Mouse (Mus musculus) common myeloid progenitor, adult 5-6 weeks (primary cell): ENCODE measurements at regions not wholly inside any gene's neighbourhood (a gene's known extent, or its start where the extent isn't known, plus 50 kb on each side); places are given as distances from the start of the nearest gene placed in this dataset.
"Not testable (repeated sequence)": the region's sequence is repeated elsewhere in the genome, so short reads cannot be mapped to it uniquely, and the experiment has no call there.

Source experiments
- ATAC-seq: replicated peaks from 2 replicates; pipeline ENCODE4 v1.8.0; 2016; ENCODE audit warnings: low read depth, mild to moderate bottlenecking, moderate TSS enrichment, inconsistent platforms; ENCODE audit not compliant: poor library complexity, severe bottlenecking

DNA sequence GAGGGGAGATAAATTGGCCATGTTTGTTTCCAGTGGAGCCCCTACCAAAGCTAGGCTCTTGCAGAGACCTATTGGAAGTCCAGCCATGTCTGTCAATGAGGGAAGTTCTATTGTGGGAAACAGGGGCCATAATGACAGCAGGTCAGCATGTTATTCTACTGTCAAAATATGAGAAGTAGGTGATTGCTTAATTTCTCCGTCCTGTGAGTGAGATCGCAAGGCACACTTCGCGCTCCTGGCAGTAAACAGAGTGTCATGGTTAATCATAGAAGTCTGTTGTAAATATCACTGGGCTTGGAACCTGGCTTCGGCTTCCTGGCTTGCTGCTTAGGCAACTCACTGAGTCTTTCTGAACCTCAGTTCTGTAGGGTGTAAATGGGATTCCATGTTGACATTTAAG, 72.5 kb upstream of the Ccdc122 start:
- peak; percentile 65 for ATAC-seq

DNA sequence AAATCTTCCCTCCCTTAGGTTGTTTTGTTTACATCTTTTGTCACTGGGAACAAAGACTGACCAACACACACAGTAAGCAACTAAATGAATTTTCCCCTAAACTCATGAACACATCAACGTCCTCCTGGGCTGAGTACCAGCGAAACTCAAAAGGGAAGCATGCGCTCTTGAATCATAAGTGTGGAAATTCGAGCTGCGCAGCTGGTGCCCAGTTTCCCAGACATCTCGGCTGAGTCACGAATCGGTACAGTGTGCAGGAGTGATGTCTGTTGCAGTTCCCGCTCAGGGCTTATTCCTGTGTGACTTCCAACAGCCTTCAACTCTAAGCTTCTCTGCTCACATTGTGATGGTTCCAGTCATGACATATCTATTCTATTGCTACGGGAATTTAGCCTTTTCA, 77.7 kb upstream of the Ccdc122 start:
- no peak for ATAC-seq

DNA sequence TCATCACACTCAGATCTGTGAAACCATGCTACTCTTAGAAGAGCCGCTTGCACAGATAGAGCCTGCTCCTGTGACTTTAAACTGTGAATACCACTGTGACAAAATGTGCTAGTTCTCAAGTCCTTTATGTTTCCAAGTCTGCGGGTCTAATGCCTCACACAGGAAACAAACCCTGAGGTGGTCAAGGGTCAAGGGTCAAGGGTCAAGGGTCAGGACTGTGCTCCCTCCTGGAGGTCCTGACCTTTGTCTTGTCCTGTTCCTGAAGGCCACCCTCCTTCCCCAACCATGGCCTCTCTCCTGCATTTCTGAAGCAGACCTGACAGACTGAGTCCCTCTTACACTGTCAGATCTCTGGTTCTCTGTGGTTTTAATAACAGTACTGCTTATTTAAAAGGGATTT, 79.4 kb upstream of the Ccdc122 start:
- ATAC-seq = no peak

DNA sequence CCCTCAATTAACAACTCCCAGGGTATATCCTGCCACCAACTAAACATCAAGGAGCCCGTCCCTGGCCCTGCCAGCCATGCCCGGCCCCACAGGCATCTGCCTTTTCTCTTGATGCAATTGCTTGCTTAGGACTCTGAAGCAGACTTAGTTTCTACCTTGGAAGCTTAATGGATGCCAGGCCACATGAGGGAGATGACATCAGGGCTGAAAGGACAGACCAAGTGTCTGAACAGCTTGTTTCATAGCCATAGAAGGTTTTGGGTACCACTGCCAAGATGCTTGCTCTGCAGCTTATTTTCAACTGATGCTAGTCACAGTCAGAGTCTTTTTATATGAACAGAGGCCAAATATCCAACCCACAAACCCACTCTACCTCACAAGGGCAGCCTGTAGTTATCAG, 83.4 kb upstream of the Ccdc122 start:
- no peak for ATAC-seq

DNA sequence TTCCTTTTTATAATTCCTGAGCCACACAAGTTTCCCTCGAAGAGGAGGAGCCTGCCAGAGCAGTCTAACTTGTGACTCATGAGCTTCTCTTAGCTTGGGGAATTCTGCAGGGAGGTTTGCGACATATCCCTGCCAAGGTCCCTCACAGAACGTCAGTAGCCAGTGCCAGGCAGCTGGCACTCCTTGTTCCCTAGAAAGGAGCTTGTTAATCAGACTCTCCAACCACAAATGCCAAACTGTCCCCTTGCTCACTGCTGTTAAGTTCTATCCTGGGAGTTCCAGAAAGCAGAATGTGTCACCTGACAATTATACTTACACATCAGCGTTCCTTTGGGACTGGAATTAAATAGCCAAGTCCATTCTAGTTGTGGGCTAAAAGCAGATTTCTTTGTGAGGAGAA, 85.1 kb upstream of the Ccdc122 start:
- no peak for ATAC-seq

DNA sequence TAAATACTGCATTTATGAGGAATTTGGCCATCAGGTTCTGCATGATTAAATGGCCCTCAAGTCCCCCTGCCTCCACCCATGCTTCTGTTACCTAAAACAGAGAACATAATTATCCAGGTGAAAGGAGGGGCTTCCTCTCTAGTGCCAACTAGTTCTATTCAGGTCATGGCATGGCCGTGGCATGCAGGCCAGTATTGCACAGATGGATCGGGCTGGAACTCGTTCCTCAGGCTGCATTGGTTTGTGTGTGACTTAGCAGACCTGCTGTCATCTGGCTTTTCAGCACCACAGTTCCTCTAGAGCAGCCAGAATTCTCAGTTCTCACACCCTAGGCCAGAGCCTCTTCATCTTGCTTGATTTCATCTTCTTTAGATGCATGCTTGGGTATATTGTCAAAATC, 87.2 kb upstream of the Ccdc122 start:
- no peak for ATAC-seq

DNA sequence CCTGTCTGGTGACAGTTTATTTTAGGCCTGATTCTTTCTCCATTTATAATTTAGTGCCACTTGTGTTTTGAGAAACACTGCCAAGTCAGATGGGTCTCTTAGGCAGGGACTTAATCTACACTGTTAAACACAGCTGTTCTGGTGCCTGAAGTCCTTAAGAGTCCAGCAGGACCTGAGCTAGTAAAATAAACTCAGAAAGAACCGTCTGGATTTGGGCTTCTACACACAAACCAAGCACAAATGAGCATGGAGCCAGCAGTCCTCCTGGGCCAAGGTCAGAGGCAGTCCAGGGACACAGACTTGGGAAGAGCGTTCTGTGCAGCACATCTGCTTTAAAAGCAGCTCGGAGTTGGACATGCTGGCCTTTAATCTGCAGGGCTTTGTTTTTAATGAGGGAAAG, 87.6 kb upstream of the Ccdc122 start:
- ATAC-seq = no peak

DNA sequence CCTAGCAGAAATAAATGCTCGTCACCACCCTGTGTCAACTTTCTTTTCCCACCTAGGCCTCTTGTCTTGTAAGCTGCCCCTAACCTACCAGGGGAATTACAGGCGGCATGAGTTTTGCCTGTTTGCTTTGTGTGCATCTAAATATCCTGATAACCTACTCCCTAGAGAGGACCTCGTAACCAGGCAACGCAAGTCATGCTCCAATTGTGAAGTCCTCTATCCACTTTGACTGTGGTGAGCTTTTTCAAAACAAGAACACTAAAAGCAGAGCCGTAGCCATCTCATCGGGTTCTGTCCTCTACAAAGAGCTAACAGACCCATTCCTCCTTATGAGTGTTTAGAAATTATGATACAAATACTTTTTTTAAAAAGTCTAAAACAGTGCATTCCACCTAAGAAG, 88.1 kb upstream of the Ccdc122 start:
- ATAC-seq = no peak

DNA sequence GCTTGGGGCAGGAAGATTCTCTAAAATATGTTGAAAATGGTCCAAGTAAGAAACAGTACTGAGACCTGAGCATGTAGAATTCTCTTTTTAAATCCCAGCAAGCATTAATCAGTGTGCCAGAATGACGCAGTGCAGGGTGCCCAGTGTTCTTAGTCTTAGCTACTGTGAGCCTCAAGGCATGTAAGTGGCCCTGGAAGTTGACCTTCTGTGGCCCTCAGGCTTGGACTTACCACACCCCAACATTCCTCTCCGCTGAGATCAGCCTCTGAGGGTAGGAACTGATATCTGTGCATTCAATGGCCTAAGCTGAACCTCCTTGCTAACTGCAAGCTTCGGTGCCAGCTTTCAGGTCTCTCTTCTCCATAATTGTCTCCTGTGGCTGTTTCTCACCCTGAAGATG, 89.4 kb upstream of the Ccdc122 start:
- ATAC-seq = no peak

DNA sequence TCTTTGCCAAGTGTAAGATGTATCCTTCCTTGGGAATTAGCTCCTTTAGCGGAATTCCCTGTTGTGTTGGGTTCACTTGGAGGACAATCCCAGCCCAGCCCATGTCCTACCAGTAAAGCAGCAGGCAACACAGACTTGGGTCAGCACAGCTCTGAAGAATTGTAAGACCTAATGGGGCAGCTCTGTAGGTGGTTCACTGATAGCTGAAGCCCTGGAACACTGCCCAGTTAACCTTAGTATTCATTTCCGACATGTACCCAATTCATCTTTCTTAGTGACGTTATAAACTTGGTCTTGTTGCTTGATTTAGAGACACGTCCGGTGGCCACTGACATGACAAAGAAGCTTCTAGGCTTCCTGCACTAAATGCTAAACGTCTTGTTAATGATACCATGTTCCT, 90.9 kb upstream of the Ccdc122 start:
- ATAC-seq = no peak

DNA sequence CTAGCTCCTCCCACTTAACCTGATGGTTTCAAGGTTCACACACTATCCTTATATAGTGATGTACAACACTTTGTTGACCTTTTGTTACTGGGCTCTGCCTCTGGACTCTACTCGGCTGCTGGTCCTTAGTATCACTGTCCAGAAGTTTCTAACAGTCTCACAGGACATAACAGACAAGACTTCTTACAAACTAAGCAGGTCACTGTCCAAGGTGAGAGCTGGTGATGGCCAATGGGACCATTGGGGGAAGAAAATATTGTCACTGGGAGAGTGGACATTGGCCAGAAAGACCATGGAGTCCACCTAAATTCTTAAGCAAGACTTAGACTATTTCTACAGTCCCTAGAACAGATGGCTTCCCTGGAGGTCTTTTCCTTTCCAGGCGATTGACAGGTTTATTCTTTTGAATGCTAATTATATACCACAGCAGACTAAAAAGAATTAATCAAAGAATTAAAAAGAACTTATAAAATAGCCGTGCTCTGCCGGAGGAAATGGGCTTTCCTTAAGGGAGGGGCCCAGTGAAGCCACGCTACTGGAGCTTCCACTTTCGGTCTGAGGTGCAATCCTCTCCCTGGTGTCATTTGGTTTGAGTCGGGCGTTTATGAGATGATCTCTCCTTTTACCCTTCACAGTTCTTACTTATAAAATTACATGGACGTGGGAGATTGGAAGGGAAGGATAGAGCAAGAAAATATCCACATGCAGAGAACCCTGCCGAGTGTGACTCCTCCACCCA, 94.9 kb upstream of the Ccdc122 start:
- peak; percentile 58; the same call in 1 of the 2 replicates for ATAC-seq

DNA sequence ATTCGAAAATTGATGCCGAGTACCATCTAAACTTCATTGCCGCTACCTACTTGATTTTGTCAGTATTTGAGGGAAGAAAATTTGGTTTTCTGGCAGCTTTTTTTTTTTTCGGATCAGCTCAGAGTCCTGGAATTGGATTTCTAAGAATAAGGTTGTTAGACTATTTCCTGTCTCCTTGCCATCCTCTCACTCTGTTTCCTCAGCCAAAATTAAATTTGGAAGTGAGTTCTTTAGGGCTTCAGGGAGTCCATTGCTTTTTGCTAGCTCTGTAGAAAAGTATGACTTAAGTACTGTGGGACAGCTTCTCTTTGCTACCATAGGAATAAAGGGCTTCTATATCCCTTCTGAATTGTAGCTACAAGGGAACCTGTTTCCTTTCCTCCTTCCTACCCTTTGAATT, 96.1 kb upstream of the Ccdc122 start:
- ATAC-seq = no peak

DNA sequence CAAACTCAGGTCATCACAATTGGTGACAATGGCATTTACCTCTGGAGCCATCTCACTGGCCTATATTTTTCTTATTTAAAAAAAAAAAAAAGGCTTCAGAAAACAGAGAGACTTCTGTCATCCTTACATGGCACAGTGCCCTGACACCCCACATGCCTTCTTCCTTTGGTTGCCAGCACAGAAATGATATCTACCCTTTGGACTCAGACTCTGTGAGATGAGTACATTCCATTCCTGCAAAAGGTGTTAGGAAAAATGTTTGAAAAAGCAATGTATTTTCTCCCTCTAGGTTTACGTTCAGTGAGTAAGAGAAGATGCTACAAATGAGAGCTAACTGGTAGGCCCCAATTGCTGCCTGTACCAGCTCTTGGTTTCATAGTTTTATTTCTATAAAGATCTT, 99.9 kb upstream of the Ccdc122 start:
- no peak for ATAC-seq

DNA sequence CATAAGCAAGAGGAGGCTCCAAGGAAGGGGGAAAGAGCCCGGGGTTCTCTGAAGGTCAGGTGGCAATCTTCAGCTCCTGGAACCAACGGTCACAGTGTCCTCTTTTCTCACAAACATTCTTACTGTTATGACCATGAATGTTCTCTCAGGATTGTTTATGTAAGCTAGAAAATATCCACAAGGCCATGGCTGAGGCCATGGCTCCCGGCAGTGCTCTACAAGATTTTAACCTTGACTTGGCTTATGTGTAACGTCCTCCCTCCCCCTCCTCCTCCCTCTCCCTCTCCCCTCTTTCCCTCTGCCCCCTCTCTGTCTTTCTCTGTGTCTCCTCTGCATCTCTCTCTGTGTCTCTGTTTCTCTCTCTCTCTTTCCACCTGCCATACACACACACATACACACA, 100.5 kb upstream of the Ccdc122 start:
- not testable (repeated sequence) for ATAC-seq

DNA sequence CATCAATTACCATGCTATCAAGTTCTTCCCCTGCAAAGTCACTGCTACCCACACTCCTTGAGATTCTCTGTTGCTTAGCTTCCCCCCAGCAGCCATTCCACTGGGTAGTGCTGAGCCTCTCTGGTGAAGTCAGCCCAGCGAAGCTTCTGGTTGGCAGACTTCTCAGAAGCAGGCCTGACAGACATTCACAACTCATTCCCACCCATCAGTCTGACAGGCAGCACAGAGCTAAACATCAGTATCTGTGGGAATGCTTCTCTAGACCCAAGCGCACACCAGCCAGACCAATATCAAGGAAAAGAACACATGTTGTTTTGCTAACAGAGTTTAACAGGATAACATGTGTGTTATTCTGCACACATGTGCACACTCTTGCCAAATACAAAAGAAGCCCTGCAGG, 101.1 kb upstream of the Ccdc122 start:
- ATAC-seq = no peak

DNA sequence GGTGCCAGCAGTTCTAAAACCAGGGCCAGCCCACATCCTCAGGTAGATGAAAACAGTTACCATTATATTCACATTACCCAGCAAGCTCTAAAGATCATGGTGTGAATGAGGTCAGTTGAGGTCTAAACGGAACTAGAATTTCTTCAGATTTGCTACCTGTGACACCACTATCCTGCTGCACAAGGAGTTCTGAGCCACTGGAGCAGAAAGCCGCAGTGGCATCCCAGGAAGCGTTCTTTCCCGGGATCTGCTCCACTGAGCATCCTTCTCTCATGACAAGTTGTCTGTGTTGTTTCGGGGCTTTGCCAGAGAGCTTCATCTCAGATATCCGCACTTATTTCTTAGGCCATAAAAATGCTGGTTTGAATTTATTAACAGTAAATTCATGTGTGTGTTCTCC, 103.7 kb upstream of the Ccdc122 start:
- no peak for ATAC-seq

DNA sequence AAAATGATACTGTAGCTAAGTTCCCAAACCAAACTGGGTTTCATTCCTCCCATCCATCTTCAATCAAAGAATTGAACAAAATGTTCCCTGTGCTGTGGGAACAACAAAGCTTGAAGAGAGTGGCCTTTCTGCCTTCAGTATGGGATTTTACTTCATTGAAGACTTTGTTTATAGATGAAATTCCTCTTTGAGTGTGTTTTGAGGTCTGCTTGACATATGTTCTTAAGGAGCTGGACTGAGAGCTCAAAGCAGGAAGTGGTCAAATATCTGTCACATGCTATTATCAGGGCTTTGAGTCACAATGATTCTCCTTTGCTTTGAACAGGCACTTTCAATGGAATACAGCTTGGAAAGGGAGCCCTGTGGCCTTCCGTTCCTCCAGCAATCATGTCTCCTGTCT, 105.2 kb upstream of the Ccdc122 start:
- ATAC-seq = peak; percentile 45; the same call in 1 of the 2 replicates

DNA sequence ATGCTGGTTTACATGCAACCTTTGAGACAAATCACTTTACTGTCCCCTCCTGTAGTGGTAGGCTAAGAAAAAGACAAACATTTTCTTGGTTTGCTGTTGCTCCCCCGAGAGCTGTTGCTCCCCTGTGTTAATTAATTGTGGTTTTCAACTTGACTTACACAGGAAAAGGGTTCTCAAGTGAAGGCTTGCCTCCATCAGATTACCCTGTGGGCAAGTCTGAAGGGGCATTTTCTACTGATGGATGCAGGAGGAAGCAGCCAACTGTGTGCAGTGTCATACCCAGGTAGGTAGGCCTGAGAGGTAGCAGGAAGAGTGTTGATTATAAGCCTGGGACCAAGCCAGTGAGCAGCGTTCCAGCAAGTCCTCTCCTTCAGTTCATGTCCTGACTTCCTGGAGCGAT, 107.0 kb upstream of the Ccdc122 start:
- ATAC-seq = peak; percentile 80

DNA sequence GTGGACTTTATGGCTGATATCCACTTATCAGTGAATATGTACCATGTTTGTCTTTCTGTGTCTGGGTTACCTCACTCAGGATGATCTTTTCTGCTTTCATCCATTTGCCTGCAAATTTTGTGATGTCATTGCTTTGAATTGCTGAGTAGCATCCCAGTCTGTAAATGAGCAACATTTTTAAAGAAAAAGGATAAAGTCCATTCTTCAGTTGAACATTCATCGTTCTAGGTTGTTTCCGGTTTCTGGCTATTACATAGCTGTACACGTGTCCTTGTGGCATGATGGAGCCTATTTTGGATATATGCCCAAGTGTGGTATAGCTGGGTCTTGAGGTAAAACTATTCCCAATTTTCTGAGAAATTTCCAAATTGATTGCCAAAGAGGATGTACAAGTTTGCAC, 107.9 kb upstream of the Ccdc122 start:
- ATAC-seq = no peak

DNA sequence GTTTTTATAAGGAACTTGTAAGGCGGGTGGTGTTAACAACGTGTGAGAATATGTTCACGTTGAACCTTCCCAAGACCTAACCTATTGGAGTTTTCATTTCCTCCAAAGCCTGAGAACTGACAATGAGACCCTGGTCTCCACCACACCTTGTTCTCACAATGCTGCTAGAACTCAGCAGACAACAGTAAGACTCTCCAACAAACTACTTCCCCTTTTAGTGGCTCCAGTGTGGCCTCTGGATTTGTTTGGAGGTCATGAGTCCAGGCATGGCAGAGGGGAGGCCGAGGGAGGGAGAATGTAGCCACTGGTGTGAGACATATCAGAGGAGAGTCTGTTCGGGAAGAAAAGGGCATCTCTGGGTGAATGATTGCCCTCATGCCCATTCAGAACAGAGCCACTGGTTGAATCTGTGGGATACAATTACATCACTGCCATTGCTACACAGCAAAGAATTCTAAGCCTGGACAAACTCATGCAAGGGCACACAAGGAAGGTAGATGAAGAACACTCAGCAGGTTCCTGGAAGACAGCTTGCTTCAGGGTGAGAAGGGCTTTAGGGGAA, 109.2 kb upstream of the Ccdc122 start:
- ATAC-seq = peak; percentile 69

DNA sequence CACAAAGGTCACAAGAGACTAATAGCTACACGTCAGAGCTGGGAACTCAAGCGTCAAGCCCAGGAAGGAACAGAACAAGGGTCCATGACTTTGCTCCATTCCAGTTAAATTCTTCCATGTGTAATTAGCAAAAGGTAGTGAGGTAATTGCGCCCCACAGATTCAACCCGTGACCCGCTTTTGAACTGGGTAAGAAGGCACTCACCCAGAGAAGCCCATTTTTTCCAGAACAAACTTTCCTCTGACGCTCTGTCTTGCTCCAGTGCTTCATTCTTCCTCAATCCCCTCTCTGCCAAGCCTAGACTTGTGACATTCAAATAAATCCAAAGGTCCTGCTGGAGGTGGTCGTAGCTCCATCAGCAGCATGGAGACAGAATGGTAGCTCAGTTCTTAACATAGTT, 110.2 kb upstream of the Ccdc122 start:
- no peak for ATAC-seq

DNA sequence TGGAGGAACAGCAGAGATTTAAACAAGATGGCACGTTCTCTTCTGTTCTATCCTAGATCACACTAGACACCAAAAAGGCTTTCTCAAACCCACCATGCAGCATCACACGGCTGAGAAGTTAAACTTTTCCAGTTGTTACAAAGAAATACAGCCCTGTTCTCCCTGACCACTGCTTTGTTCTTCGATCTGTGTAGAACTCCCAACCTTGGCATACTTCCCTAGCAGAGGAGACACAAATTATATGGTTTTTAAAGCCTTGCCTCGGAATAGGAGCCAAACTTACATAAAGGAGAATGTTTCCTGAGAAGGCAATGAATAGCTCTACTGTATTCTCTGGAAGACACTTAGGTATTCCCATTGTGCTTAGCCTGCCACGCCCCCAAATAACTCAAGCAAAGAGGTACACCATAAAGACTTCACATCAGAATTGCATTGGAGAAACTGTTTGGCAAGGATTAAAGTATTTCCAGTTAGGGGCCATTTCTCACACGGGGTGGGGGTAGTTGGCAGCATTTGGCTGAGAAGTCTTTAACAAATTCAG, 114.1 kb upstream of the Ccdc122 start:
- ATAC-seq = no peak
